Mouse (Mus musculus) forebrain, embryonic 15.5 days (tissue): ENCODE measurements at regions not wholly inside any gene's neighbourhood (a gene's known extent, or its start where the extent isn't known, plus 50 kb on each side); places are given as distances from the start of the nearest gene placed in this dataset.

Experiments
- ATAC-seq: fragments of 200-750 bp; cut with Nextera tagmentation; replicated peaks from 2 replicates; pipeline ENCODE4 v1.8.0; 2017; ENCODE audit warnings: mild to moderate bottlenecking, moderate TSS enrichment, moderate library complexity
- H3K27ac ChIP-seq: fragments of 300-500 bp; sonication (generic); replicated peaks from 2 replicates; pipeline ENCODE4 v1.5.1; 2015; ENCODE audit warnings: mild to moderate bottlenecking, inconsistent platforms
- H3K27me3 ChIP-seq: fragments of 300-500 bp; sonication (generic); 2 replicates; pipeline ENCODE4 v1.6.1; 2015; ENCODE audit warnings: inconsistent platforms
- H3K36me3 ChIP-seq: fragments of 300-500 bp; sonication (generic); 2 replicates; pipeline ENCODE4 v1.6.1; 2015; ENCODE audit warnings: mild to moderate bottlenecking, inconsistent platforms
- H3K4me1 ChIP-seq: fragments of 300-500 bp; sonication (generic); 2 replicates; pipeline ENCODE4 v1.6.1; 2015; ENCODE audit warnings: inconsistent platforms
- H3K4me2 ChIP-seq: fragments of 300-500 bp; sonication (generic); replicated peaks from 2 replicates; pipeline ENCODE4 v1.6.1; 2015; ENCODE audit warnings: mild to moderate bottlenecking, inconsistent platforms
- H3K4me3 ChIP-seq: fragments of 300-500 bp; sonication (generic); 2 replicates; pipeline ENCODE4 v1.5.1; 2015; ENCODE audit warnings: mild to moderate bottlenecking, inconsistent platforms
- H3K9ac ChIP-seq: fragments of 300-500 bp; sonication (generic); replicated peaks from 2 replicates; pipeline ENCODE4 v1.6.1; 2015; ENCODE audit warnings: mild to moderate bottlenecking, inconsistent platforms
- H3K9me3 ChIP-seq: fragments of 300-500 bp; sonication (generic); 2 replicates; pipeline ENCODE4 v1.6.1; 2016; ENCODE audit warnings: inconsistent platforms
- WGBS: fragments of 180-500 bp; shearing (Covaris S2); methylation state at CpG from one replicate; pipeline ENCODE4 v1.1.7; 2015; ENCODE audit warnings: mixed read lengths; 5-methylcytosine and 5-hydroxymethylcytosine counted together

- Histone ChIP-seq H3K4me1 (peaks cover 5% of the 10 kb centered on the region), H3K4me2 (no peak overlapping the region), H3K9me3 (no peaks in the 10 kb centered on the region), H3K9ac (no peak overlapping the region), H3K27ac (no peak overlapping the region), H3K4me3 (no peak overlapping the region), H3K27me3 (no peaks in the 10 kb centered on the region), H3K36me3 (no peaks in the 10 kb centered on the region)
- 93% methylated on average over 5 of the region's 5 CpGs for WGBS
- no peak for ATAC-seq
Observed at GRCm38 (mm10) chr17:63761058-63761457, 101.8 kb upstream of the Fer start.

- H3K4me3 ChIP-seq = no peak overlapping the region
- no peaks in the 10 kb centered on the region for H3K9me3 ChIP-seq
- no peak for ATAC-seq
- H3K4me2 ChIP-seq = no peak overlapping the region
- no peak overlapping the region for H3K9ac ChIP-seq
- no peaks in the 10 kb centered on the region for H3K4me1 ChIP-seq
- H3K36me3 ChIP-seq = no peaks in the 10 kb centered on the region
- no peak overlapping the region for H3K27ac ChIP-seq
- 91% methylated on average over 6 of the region's 6 CpGs for WGBS
- no peaks in the 10 kb centered on the region for H3K27me3 ChIP-seq
Observed at GRCm38 (mm10) chr17:63771111-63771510, 91.8 kb upstream of the Fer start.

GRCm38 (mm10) chr17:63784381-63785116 is 78.3 kb upstream of the Fer start:
- H3K4me1 ChIP-seq = no peaks in the 10 kb centered on the region
- WGBS = 78% methylated on average over 19 of the region's 19 CpGs
- H3K4me2 ChIP-seq = no peak overlapping the region
- no peaks in the 10 kb centered on the region for H3K36me3 ChIP-seq
- H3K9ac ChIP-seq = no peak overlapping the region
- no peaks in the 10 kb centered on the region for H3K9me3 ChIP-seq
- H3K27me3 ChIP-seq = no peaks in the 10 kb centered on the region
- no peak overlapping the region for H3K4me3 ChIP-seq
- no peak overlapping the region for H3K27ac ChIP-seq
- ATAC-seq = no peak

GRCm38 (mm10) chr17:63786444-63786843 is 76.4 kb upstream of the Fer start:
- H3K9me3 ChIP-seq = no peaks in the 10 kb centered on the region
- no peak overlapping the region for H3K4me3 ChIP-seq
- no peak overlapping the region for H3K9ac ChIP-seq
- no peaks in the 10 kb centered on the region for H3K4me1 ChIP-seq
- no peak for ATAC-seq
- WGBS = 83% methylated on average over 11 of the region's 11 CpGs
- H3K27me3 ChIP-seq = no peaks in the 10 kb centered on the region
- H3K4me2 ChIP-seq = no peak overlapping the region
- H3K36me3 ChIP-seq = no peaks in the 10 kb centered on the region
- no peak overlapping the region for H3K27ac ChIP-seq

GRCm38 (mm10) chr17:63794352-63794751 is 68.5 kb upstream of the Fer start:
- H3K4me3 ChIP-seq = no peak overlapping the region
- no peaks in the 10 kb centered on the region for H3K4me1 ChIP-seq
- WGBS = 42% methylated on average over 6 of the region's 6 CpGs
- no peak for ATAC-seq
- no peaks in the 10 kb centered on the region for H3K27me3 ChIP-seq
- H3K9me3 ChIP-seq = no peaks in the 10 kb centered on the region
- H3K27ac ChIP-seq = no peak overlapping the region
- no peak overlapping the region for H3K9ac ChIP-seq
- no peaks in the 10 kb centered on the region for H3K36me3 ChIP-seq
- H3K4me2 ChIP-seq = no peak overlapping the region

GRCm38 (mm10) chr17:63798381-63798780 is 64.5 kb upstream of the Fer start:
- Histone ChIP-seq H3K36me3 (no peaks in the 10 kb centered on the region), H3K27me3 (no peaks in the 10 kb centered on the region), H3K9me3 (no peaks in the 10 kb centered on the region), H3K4me1 (no peaks in the 10 kb centered on the region), H3K4me3 (no peak overlapping the region), H3K9ac (no peak overlapping the region), H3K27ac (no peak overlapping the region), H3K4me2 (no peak overlapping the region)
- WGBS = 96% methylated on average over 6 of the region's 6 CpGs
- no peak for ATAC-seq

- H3K27ac ChIP-seq = no peak overlapping the region
- WGBS = 86% methylated on average over 6 of the region's 6 CpGs
- H3K36me3 ChIP-seq = no peaks in the 10 kb centered on the region
- no peak overlapping the region for H3K4me2 ChIP-seq
- no peaks in the 10 kb centered on the region for H3K9me3 ChIP-seq
- no peak for ATAC-seq
- no peaks in the 10 kb centered on the region for H3K4me1 ChIP-seq
- H3K4me3 ChIP-seq = no peak overlapping the region
- H3K9ac ChIP-seq = no peak overlapping the region
- no peaks in the 10 kb centered on the region for H3K27me3 ChIP-seq
Observed at GRCm38 (mm10) chr17:63798961-63799531, 63.8 kb upstream of the Fer start.

- H3K9me3 ChIP-seq = no peaks in the 10 kb centered on the region
- H3K4me3 ChIP-seq = no peak overlapping the region
- no peaks in the 10 kb centered on the region for H3K4me1 ChIP-seq
- H3K27ac ChIP-seq = no peak overlapping the region
- WGBS = 95% methylated on average over 9 of the region's 9 CpGs
- H3K4me2 ChIP-seq = no peak overlapping the region
- H3K9ac ChIP-seq = no peak overlapping the region
- no peaks in the 10 kb centered on the region for H3K36me3 ChIP-seq
- ATAC-seq = no peak
- H3K27me3 ChIP-seq = no peaks in the 10 kb centered on the region
Observed at GRCm38 (mm10) chr17:63801411-63801810, 61.5 kb upstream of the Fer start.

GRCm38 (mm10) chr17:63802846-63803245 is 60.0 kb upstream of the Fer start:
- Histone ChIP-seq H3K27ac (no peak overlapping the region), H3K36me3 (no peaks in the 10 kb centered on the region), H3K9me3 (no peaks in the 10 kb centered on the region), H3K4me3 (no peak overlapping the region), H3K4me1 (peaks cover 8% of the 10 kb centered on the region), H3K9ac (no peak overlapping the region), H3K27me3 (no peaks in the 10 kb centered on the region), H3K4me2 (no peak overlapping the region)
- 74% methylated on average over 5 of the region's 5 CpGs for WGBS
- no peak for ATAC-seq

- Histone ChIP-seq H3K9ac (no peak overlapping the region), H3K4me3 (no peak overlapping the region), H3K4me1 (peaks cover 15% of the 10 kb centered on the region), H3K9me3 (no peaks in the 10 kb centered on the region), H3K4me2 (no peak overlapping the region), H3K36me3 (no peaks in the 10 kb centered on the region), H3K27ac (no peak overlapping the region), H3K27me3 (no peaks in the 10 kb centered on the region)
- WGBS = 30% methylated on average over 11 of the region's 11 CpGs
- ATAC-seq = no peak
Observed at GRCm38 (mm10) chr17:63803599-63803998, 59.3 kb upstream of the Fer start.

- 98% methylated on average over 4 of the region's 4 CpGs for WGBS
- H3K4me3 ChIP-seq = no peak overlapping the region
- no peak for ATAC-seq
- no peaks in the 10 kb centered on the region for H3K36me3 ChIP-seq
- no peak overlapping the region for H3K4me2 ChIP-seq
- no peak overlapping the region for H3K27ac ChIP-seq
- no peaks in the 10 kb centered on the region for H3K9me3 ChIP-seq
- H3K4me1 ChIP-seq = peaks cover 23% of the 10 kb centered on the region
- no peak overlapping the region for H3K9ac ChIP-seq
- H3K27me3 ChIP-seq = no peaks in the 10 kb centered on the region
Observed at GRCm38 (mm10) chr17:63804416-63804815, 58.4 kb upstream of the Fer start.

- no peak overlapping the region for H3K4me2 ChIP-seq
- no peaks in the 10 kb centered on the region for H3K9me3 ChIP-seq
- 70% methylated on average over 10 of the region's 10 CpGs for WGBS
- no peak overlapping the region for H3K9ac ChIP-seq
- no peaks in the 10 kb centered on the region for H3K27me3 ChIP-seq
- H3K36me3 ChIP-seq = no peaks in the 10 kb centered on the region
- ATAC-seq = no peak
- H3K4me1 ChIP-seq = peaks cover 23% of the 10 kb centered on the region
- H3K4me3 ChIP-seq = no peak overlapping the region
- no peak overlapping the region for H3K27ac ChIP-seq
Observed at GRCm38 (mm10) chr17:63806360-63806759, 56.5 kb upstream of the Fer start.
